Mouse (Mus musculus): ENCODE measurements at regions not wholly inside any gene's neighbourhood (a gene's known extent, or its start where the extent isn't known, plus 50 kb on each side); places are given as distances from the start of the nearest gene placed in this dataset.

GRCm38 (mm10) chr6:25276221-25276620 is 320.1 kb upstream of the Tmem229a start:
- no peaks in the 10 kb centered on the region; a peak in 1 of 4 replicates for H3K4me1 ChIP-seq (ENCODE audit: control insufficient read depth in 1 of 2, insufficient read depth in 2 of 2)
- peak; percentile 63 for DNase-seq (ENCODE audit: extremely low read depth)
- H3K9me3 ChIP-seq (replicated peaks; ENCODE audit: low read length) = no peaks in the 10 kb centered on the region
- in situ Hi-C loops (cut with MboI; ENCODE audit: low pct_ligation_motif_present, low pct_unique_long_range_greater_than_20kb, low sequenced_read_pairs) (no loop called here), dilution Hi-C loops (cut with MboI; ENCODE audit: extremely low pct_ligation_motif_present, extremely low pct_unique_long_range_greater_than_20kb, low sequenced_read_pairs) (no loop called here)
- no peaks in the 10 kb centered on the region for H3K27me3 ChIP-seq (replicated peaks)
- H3K27ac ChIP-seq (ENCODE audit: insufficient read depth, low read depth) = no peak overlapping the region
- peak; percentile 55 to 69 for TF ChIP-seq CTCF (conservative IDR thresholded peaks at IDR 0.05 in 1 of 2, IDR thresholded peaks at IDR 0.05 in 1 of 2; ENCODE audit: low read depth in 2 of 2, low read length in 2 of 2)
- TF ChIP-seq CHD2 (IDR thresholded peaks at IDR 0.05; ENCODE audit: low read length) = no peak
- no peak for TF ChIP-seq SIN3A (IDR thresholded peaks at IDR 0.05; ENCODE audit: low read length)
- TF ChIP-seq SMC3 (IDR thresholded peaks at IDR 0.05; ENCODE audit: low read depth, low read length) = peak; percentile 41
- TF ChIP-seq RAD21 (IDR thresholded peaks at IDR 0.05; ENCODE audit: low read depth, low read length) = peak; percentile 57
- H3K4me2 ChIP-seq (ENCODE audit: insufficient read depth, low read depth, poor library complexity, severe bottlenecking) = no peak overlapping the region
- H3K9ac ChIP-seq (ENCODE audit: insufficient read depth, low read depth) = no peak overlapping the region
- H3K79me2 ChIP-seq (replicated peaks; ENCODE audit: control insufficient read depth, extremely low read depth, insufficient read depth, poor library complexity, severe bottlenecking) = no peaks in the 10 kb centered on the region
- H3K4me3 ChIP-seq (replicated peaks in 1 of 3; ENCODE audit: low read depth in 2 of 3, low read length in 2 of 3, poor library complexity in 1 of 3) = no peak overlapping the region
- no peaks in the 10 kb centered on the region for H3K36me3 ChIP-seq (replicated peaks in 1 of 2; ENCODE audit: control insufficient read depth in 1 of 2, insufficient read depth in 1 of 2, low read length in 1 of 2)

- Histone ChIP-seq H3K27me3 (replicated peaks) (no peaks in the 10 kb centered on the region), H3K36me3 (replicated peaks in 1 of 2; ENCODE audit: control insufficient read depth in 1 of 2, insufficient read depth in 1 of 2, low read length in 1 of 2) (no peaks in the 10 kb centered on the region), H3K79me2 (replicated peaks; ENCODE audit: control insufficient read depth, extremely low read depth, insufficient read depth, poor library complexity, severe bottlenecking) (no peaks in the 10 kb centered on the region), H3K9ac (ENCODE audit: insufficient read depth, low read depth) (no peak overlapping the region), H3K4me1 (ENCODE audit: control insufficient read depth in 1 of 2, insufficient read depth in 2 of 2) (peaks cover 0 to 7% of the 10 kb centered on the region in 2 experiments; a peak in 2 of 4 replicates), H3K4me3 (replicated peaks in 1 of 3; ENCODE audit: low read depth in 2 of 3, low read length in 2 of 3, poor library complexity in 1 of 3) (no peak overlapping the region), H3K27ac (ENCODE audit: insufficient read depth, low read depth) (no peak overlapping the region), H3K9me3 (replicated peaks; ENCODE audit: low read length) (no peaks in the 10 kb centered on the region), H3K4me2 (ENCODE audit: insufficient read depth, low read depth, poor library complexity, severe bottlenecking) (no peak overlapping the region)
- in situ Hi-C loops (cut with MboI; ENCODE audit: low pct_ligation_motif_present, low pct_unique_long_range_greater_than_20kb, low sequenced_read_pairs) = no loop called here
- TF ChIP-seq IRF4 (IDR thresholded peaks at IDR 0.05; ENCODE audit: low read depth, low read length) (0 out of 2 replicates have a peak, but pooled peaks have one; percentile 25), E2F4 (IDR thresholded peaks at IDR 0.05; ENCODE audit: insufficient replicate concordance, low read depth, low read length) (no peak)
- peak; percentile 22 for DNase-seq (ENCODE audit: extremely low read depth)
- dilution Hi-C loops (cut with MboI; ENCODE audit: extremely low pct_ligation_motif_present, extremely low pct_unique_long_range_greater_than_20kb, low sequenced_read_pairs) = no loop called here
Observed at GRCm38 (mm10) chr6:25260559-25260958, 304.5 kb upstream of the Tmem229a start.

- Histone ChIP-seq H3K4me2 (ENCODE audit: insufficient read depth, low read depth, poor library complexity, severe bottlenecking) (no peak overlapping the region), H3K4me3 (replicated peaks in 1 of 3; ENCODE audit: low read depth in 2 of 3, low read length in 2 of 3, poor library complexity in 1 of 3) (no peak overlapping the region), H3K27me3 (replicated peaks) (no peaks in the 10 kb centered on the region), H3K27ac (ENCODE audit: insufficient read depth, low read depth) (no peak overlapping the region), H3K4me1 (ENCODE audit: control insufficient read depth in 1 of 2, insufficient read depth in 2 of 2) (peaks cover 0 to 3% of the 10 kb centered on the region in 2 experiments; a peak in 1 of 4 replicates), H3K36me3 (replicated peaks in 1 of 2; ENCODE audit: control insufficient read depth in 1 of 2, insufficient read depth in 1 of 2, low read length in 1 of 2) (no peaks in the 10 kb centered on the region), H3K9ac (ENCODE audit: insufficient read depth, low read depth) (no peak overlapping the region), H3K9me3 (replicated peaks; ENCODE audit: low read length) (no peaks in the 10 kb centered on the region), H3K79me2 (replicated peaks; ENCODE audit: control insufficient read depth, extremely low read depth, insufficient read depth, poor library complexity, severe bottlenecking) (no peaks in the 10 kb centered on the region)
- in situ Hi-C loops (cut with MboI; ENCODE audit: low pct_ligation_motif_present, low pct_unique_long_range_greater_than_20kb, low sequenced_read_pairs) = no loop called here
- TF ChIP-seq TBP (conservative IDR thresholded peaks at IDR 0.05; ENCODE audit: low read depth, low read length) = no peak
- no peak for TF ChIP-seq ELF1 (IDR thresholded peaks at IDR 0.05; ENCODE audit: low read depth, low read length)
- no peak for TF ChIP-seq JUN (IDR thresholded peaks at IDR 0.05; ENCODE audit: insufficient read depth, low read depth, low read length)
- TF ChIP-seq RCOR1 (conservative IDR thresholded peaks at IDR 0.05; ENCODE audit: low read depth, low read length) = no peak
- no peak for TF ChIP-seq BHLHE40 (IDR thresholded peaks at IDR 0.05; ENCODE audit: low read depth, low read length)
- TF ChIP-seq RAD21 (IDR thresholded peaks at IDR 0.05; ENCODE audit: low read depth, low read length) = no peak
- no peak for TF ChIP-seq MYC (IDR thresholded peaks at IDR 0.05; ENCODE audit: low read depth, low read length)
- dilution Hi-C loops (cut with MboI; ENCODE audit: extremely low pct_ligation_motif_present, extremely low pct_unique_long_range_greater_than_20kb, low sequenced_read_pairs) = no loop called here
- no peak for DNase-seq (ENCODE audit: extremely low read depth)
Observed at GRCm38 (mm10) chr6:25255762-25256161, 299.7 kb upstream of the Tmem229a start.
